Mouse (Mus musculus) gastrocnemius, postnatal 36 days (tissue): ENCODE data around the gene Mettl9. TPM values are rescaled to one million over a fixed set of nuclear protein-coding genes. Genes with fewer than 3 reads are reported as not detected.

Experiments
- DNase-seq, 2 experiments: peaks; one replicate each; pipeline ENCODE4 v3.0.0; 2022
- intact Hi-C: fragments of 180-260 bp; cut with DNase I; formaldehyde crosslinking; loops from one replicate; pipeline ENCODE4 v1.15.1; 2025
- total RNA-seq, 2 experiments: library from RNA; stranded (reverse); gene quantifications; 2 replicates each; pipeline ENCODE4 v1.2.3; 2021

Mettl9 gene
- total RNA-seq, 2 experiments from 2014 or later, result 18.5 to 19.7 TPM

DNA sequence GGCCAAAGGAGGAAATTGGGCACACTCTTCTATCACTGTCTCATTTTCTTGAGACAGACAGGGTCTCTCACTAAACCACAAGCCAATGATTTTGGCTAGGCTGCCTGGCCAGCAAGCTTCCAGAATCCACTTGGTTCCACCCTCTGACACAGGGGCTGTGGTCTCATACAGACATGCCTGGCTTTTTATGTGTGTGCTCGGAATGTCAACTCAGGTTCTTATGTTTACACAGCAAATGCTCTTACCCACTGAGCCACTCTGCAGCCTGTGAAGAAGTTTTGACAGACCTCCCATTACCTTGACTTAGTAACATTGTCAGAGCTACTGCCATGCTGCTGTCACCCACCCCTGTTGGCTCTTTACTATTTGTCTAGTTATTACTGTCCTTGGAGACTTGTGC is 7.7 kb downstream of the Mettl9 start:
- intact Hi-C loops, result no loop called here

DNA sequence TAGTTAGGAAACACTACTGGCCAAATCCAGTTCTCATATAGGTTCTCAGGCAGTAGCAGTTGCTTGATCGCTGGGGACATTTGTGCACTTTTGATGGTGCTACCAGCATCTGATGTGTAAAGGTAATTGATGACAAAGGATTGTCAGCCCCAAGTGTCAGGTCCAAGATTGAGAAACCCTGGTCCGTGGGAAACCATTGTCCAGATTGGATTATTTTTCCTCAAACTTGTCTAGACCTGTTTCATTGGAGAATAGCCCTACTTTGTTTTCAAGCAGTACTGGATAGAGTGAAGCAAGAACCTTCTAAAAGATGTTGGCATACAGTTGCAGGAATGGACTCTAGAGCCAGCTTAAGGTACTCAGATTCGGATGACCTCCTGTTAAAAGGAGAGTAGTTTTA is 8.8 kb downstream of the Mettl9 start:
- intact Hi-C loops, result no loop called here

More for the DNA sequence above, 7.7 kb downstream of the Mettl9 start:
- no peak for DNase-seq

DNA sequence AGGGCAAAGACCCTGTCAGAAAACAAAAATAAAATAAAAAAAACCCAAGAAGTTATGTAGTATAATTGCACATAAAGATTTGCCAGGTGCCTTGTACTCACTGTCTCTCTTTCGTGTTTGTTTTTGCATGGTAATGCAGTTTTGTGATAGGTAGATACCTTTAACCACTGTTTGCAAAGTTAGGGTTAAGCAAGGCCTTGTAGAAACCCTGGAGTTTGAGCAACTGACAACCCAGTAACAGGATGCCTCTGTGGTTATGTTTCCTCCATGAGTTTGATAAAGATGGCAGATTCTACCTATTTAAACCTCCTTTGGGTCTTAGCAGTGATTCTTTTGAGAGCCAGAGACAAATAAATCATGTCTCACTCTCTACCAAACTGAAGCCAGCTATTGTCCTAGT is 9.3 kb downstream of the Mettl9 start:
- intact Hi-C loops, result no loop called here
- DNase-seq, result no peak

More for the DNA sequence above, 8.8 kb downstream of the Mettl9 start:
- no peak for DNase-seq

DNA sequence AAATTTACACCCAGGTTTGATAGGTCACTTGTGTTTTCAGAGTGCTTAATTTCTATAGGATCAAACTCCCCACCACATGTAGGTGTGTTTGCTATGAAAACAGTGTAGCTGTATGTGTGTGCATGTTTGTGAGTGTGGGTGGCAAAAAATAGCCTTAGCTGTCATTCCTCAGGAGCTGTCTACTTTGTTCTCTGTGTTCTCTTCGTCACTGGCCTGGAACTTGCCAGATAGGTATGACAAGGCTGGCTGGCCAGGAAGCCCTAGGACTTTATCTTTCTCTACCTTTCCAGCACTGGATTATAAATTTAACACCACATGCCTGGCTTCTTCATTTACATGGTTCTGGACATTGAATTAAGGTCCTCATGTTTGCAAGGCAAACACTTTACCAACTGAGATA is 10.0 kb downstream of the Mettl9 start:
- intact Hi-C loops, result no loop called here
- DNase-seq, result no peak

DNA sequence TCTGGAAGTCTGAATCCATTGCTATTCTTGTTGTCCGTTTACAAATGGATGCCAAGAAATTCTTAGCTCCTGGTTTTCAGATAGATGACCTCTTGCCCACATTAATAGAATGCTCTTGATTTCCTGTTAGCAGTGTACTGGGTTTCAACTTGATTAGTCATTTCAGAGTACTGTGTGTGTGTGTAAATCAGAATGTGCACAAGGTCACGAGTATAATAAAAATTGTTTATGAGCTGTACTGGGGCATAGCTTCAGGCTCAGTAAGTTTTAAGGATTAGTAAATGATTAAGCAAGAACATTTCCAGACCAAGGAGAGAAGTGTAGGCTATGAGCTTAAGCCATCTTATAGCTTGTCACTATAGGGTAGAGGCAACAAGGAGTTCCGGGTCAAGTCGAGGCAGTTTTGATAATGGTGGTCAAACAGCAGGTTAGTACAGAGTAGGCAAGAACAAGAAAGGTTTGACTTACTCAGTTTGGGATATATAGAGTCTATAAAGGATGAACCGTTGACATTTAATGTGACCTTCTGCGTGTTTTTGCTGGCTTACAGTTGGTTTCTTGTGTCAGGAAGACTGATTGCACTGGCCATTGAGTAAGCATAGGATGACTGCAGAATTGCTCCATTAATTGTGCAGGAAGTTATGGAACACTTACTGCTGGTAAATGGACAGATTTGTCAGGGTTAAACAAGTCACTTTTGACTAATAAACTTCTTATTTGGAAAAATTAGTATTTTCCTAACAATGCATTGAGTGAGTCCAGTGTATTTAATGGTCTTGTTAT is 11.6 kb downstream of the Mettl9 start:
- DNase-seq, result no peak
- intact Hi-C loops, result no loop called here

DNA sequence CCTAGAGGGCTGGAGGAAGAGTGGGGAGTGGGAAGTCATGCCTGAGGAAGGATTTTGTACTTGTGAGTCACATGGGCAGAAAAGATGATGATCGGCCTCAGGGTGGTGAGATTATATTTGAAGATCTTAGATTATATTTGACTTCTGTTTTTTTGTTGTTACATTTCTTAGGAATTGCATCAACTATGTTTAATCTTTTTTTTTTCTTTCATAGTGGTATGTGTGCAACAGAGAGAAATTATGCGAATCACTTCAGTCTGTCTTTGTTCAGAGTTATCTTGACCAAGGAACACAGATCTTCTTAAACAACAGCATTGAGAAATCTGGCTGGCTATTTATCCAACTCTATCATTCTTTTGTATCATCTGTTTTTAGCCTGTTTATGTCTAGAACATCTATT is 13.4 kb downstream of the Mettl9 start:
- no peak for DNase-seq
- intact Hi-C loops, result no loop called here

DNA sequence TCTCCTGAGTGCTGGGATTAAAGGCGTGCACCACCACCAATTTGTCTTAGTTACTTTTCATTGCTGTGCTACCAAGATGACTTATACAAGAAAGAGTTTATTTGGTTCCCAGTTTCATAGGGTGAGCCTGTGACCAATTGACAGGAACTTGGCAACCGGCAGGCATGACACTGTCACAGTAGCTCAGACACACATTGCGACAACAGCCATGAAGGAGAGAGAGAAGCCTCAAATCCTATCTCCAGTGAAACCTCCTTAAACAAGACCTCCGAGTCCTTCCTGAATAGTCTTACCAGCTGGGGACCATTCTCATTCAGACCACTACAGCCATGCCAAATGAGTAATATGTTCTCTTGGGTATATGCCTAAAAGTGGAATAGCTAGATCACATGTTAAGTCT is 18.8 kb downstream of the Mettl9 start:
- intact Hi-C loops, result no loop called here
- DNase-seq, result no peak

DNA sequence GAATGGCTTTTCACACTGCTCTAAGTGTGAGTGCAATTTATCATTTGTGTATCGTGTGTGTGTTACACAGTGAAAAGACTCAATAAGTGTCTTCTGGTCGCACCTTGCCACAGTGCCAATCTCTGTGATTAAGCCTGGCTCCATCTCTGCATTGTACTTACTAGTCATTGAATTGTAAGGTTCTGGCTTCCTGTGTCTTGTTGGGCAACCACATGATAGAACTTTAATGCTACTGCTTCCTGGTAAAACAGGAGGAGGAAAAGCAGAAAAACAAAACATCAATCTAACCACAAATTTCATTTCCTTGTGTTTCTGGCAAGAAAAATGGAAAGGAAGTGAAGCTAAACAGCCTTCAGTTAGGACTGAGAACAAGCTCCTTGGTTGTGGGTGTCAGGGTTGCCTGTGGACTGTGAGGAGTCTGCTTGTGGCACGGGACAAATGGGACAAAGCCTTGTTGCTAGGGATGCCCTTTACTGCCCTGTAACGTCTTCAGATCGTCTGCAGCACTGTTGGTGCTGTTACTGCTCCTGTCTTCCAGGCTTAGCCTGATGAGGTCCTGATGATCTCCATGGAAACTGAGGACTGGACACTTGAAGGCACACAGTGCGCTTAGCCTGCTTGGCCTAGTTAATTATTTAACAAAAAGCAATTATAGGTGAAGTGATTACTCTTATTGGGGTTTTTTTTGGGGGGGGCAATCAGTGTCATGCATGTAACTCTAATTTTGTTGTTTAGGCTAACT is 25.4 kb downstream of the Mettl9 start:
- no peak for DNase-seq
- intact Hi-C loops, result loop anchor here (5.0 kb wide), 1 partner anchor 122 kb away; no protein-coding TSS in a partner anchor

DNA sequence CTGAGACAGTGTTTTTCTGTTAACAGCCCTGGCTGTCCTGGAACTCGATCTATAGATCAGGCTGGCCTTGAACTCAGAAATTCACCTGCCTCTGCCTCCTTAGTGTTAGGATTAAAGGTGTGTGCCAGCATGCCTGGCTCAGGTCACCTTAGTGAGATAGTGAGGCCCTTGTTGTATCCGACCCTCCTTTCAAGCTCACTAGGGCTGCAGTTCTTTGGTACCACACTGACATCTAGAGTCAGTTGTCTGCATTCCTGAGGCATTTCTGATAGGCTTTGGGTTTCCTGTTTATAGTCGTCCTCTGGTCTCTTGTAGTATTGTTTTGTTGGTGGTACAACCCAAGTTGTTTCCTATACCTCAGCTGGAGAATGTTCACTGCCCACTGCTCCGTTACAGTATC is 30.1 kb downstream of the Mettl9 start:
- no peak for DNase-seq

DNA sequence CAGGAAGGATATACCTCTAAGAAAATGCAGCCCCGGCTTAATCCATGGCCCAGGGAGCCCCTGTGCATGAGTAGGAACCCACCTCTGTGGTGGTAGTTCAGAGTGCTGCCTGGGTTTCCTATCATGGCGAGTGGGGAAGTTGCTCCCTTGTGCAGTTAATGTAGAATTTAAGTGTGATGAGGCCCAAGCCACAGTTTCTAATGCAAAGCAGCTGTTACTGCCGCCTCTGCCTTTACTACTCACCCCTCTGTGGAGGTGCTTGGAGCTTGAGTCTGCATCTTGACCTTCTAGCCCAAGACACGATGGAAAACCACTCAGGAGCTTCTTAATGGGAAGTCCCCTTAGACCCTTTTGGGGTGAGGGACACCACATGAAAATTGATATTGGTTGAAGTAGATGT is 37.0 kb downstream of the Mettl9 start:
- intact Hi-C loops, result no loop called here

More for the DNA sequence above, 30.1 kb downstream of the Mettl9 start:
- intact Hi-C loops, result loop anchor here (5.0 kb wide), 1 partner anchor 127 kb away; no protein-coding TSS in a partner anchor

DNA sequence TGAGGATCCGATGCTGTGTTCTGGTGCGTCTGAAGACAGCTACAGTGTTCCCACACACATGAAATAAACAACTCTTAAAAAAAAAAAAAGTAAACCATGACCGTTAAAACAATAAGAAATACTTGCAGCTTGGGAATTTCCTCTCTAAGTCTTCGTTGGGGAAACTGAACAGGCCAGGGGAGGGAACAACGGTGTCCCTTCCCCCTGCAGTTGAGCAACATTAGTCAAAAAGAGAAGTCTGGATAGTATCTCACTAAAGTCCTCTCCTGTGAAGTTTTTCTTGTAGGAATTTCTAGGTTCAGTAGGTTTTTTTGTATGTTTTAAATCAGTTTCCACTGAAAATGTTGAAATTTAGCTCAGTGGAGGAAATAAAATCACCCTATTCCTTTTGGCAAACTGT is 38.3 kb downstream of the Mettl9 start:
- intact Hi-C loops, result no loop called here
- DNase-seq, result no peak

More for the DNA sequence above, 37.0 kb downstream of the Mettl9 start:
- DNase-seq, result no peak

DNA sequence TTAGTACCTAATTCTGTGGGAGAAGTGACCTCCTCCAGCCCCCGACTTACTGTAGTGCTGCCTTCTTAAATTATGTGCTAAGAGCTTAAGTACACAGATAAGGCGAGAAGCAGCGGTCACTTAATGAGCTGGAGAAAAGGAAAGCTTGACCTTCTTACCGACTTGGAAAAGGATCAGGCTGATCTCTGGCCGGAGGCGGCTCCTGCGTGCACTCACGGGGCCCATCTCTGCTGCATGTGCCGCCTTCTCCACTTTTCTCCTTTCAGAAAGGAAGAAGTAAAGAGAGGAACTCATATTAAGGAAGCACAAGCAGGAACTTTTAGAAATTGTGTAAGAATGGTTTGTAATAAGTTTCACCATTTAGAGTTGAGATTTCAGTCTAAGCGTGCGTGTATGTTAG is 40.0 kb downstream of the Mettl9 start, which contains the start of gene Igsf6:
Gene Igsf6, minus strand, starts transcription at position 292 of the 400 bp plus-strand sequence.
- no peak for DNase-seq
- intact Hi-C loops, result no loop called here

DNA sequence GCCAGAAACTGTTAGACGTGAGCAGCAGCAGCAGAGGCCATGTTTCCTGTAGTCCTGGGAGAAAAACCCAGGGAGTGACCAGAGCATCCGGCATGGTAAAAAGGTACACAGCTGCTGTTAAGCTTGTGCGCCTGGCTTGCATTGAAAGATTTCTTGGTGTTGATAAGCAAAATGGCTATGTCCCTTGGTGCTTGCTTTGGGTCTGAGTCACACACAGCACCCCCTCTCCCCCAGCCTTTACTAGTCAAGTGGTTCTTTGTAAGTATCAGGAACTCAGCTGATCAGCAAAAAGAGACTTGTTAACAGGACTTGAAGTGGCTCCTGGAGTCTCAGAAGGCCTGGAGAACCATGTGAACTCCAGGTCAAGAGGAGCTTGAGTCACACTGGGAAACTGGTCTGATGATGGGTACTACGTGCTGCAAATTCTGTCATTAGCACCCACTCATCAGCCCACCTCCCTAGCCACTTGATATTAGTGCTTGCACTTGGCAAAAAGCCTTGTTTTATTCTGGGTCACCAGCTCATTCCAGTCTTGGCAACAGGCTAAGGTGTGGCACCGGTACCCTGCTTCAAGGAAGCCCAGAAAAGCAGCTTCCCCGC is 40.7 kb downstream of the Mettl9 start:
- intact Hi-C loops, result no loop called here
- no peak for DNase-seq

DNA sequence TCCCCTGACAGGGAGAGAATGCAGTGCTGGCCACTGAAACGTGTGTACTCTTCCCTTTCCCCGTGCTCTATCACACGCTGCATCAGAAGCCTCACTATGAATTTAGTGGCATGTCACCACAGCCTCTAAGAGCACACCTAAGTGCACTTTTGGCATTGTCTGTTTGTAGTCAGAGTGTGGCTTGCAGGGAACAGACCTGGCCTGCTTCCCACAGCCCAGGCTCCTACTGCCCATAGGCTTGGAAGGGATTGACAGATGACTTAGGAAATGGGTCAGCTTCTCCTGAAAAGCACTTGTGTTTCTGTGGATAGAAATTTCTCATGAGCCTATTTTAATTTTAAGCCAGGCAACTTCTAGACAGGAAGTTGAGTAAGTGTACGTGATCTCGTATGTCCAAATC is 41.2 kb downstream of the Mettl9 start:
- intact Hi-C loops, result no loop called here
- no peak for DNase-seq

DNA sequence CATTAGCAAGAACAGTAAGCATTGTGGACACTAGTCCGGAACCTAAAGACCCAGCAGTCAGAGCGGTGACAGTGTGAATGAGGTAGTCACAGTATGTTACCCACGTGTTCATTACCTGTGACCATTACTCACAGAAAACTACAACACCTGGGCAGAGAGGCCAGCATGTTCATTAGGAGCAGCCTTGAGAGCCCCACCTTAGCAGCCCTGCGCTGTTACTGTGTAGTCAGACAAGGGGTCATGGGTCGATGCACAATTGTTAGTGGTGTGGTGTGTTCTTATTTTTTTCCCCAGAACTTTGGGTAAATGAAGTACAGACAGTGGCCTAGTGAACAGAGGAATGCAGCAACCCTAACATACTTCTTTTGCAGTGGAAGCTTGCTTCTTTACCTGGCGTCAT is 43.1 kb downstream of the Mettl9 start:
- no peak for DNase-seq
- intact Hi-C loops, result no loop called here

DNA sequence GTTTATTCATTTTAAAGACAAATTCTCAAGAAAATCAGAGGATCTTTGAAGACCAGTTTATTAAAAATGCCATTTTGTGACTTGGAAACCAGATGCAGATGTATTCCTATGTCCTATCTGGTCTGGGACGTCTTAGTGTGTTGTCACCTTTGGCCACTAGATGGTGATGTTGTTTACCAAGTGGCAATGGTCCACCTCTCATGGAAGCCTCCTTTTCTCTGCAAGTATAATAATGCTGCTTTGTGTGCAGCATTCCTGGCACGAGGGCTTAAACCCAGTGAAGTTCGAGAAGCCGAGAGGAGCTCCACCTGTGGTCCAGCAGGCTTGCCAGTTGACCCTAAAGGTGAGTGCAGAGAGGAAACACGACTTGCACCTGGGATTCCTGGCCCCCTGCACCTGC is 43.6 kb downstream of the Mettl9 start:
- intact Hi-C loops, result loop anchor here (1.0 kb wide), 1 partner anchor 43 kb away; no protein-coding TSS in a partner anchor
- peak in 1 of 2 experiments; percentile 38 for DNase-seq

DNA sequence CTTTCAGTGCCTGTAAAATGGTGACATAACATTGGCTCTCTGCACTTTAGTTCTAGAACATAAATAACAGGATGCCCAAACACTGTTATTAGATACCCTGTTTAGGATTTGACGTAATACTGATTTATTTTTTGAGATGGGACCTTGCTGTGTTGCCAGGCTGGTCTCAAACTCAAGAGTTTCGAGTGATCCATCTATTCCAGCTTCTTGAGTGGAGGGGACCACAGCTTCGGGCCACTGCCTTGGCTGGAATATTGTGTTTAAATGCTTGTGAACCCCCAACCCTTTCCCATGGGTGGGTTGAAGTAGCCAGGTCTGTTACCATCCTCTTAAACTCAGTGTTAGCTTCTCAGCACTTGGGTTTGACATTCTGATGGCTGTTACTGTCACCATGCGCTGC is 47.1 kb downstream of the Mettl9 start, which contains the start of gene Otoa:
Gene Otoa, plus strand, starts transcription at position 301 of the 400 bp plus-strand sequence.
- intact Hi-C loops, result no loop called here
- DNase-seq, result no peak

DNA sequence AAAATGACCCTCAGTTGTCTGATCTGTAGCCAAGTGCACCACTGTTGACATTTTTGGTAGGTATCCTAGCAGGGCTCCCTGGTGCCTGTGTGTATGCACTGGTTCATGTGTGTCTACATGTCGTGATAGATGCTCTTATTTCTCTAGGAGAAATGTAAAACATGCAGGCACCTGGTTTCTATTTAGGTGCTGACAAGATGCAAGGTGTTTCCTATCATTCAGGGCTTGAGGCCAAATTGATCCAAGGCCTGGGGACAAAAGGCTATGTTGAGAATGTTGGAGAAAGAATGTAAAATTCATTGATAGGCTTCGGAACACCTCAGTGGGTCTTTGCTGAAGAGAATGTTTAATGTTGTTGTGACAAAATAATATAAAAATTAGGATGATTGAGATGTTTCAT is 47.6 kb downstream of the Mettl9 start:
- no peak for DNase-seq
- intact Hi-C loops, result no loop called here

DNA sequence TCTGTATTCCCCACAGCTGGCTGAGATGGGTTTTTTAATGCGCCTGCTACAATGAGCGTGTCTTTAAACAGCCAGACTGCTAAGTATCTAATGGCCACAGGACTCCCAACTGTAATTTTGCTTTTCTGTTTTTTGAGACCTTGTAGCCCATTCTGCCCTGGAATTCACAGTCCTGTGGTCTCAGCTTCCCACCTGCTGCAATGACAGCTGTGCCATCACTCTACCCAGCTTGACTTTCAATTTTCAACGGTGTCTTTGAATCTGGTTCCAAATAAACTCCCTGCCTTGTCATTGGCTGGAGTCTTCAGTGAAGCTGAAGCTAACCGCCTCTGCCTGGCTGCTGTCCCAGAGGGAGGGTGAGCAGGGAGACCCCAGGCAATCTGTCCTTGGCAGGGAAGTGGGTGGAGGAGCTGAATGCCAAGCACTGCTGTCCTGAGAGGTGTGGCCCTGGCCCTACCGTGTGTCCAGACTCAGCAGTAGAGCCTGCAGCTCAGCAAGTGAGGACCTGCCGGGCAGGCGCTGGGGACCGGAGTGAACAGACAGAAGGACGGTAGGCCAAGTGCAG is 48.8 kb downstream of the Mettl9 start:
- DNase-seq, result no peak
- intact Hi-C loops, result no loop called here

DNA sequence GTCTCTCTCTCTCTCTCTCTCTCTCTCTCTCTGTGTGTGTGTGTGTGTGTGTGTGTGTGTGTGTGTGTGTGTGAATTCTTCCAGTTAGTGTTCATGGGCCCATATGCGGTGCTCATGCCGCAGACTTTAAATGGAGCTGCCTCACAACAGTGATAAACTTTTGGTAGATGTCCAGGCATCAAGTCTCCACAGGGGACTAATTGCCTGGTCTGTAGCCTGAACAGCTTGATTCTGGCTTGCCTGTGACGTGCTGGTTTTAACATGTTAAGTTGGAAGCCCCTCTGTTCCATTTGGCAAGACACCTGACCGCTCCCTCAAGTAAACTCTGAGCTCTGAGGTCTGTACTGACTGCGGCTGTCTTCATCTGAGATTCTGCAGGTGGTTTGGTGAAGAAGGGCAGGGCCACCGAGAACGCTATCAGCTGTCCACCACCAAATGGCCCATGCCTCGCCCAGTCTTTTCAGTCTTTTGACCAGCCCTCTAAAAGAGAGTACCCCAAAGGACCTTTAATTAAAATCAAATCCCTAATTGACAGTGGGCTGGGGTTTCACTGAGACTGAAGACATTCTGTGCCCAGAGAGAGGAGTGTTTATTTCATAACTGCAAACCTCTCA is 50.7 kb downstream of the Mettl9 start:
- no peak for DNase-seq
- intact Hi-C loops, result no loop called here
